Mouse (Mus musculus) ES-Bruce4 (cell line): ENCODE results near the gene Ift27.

Experiments
- CTCF ChIP-seq: IDR thresholded peaks from one replicate; pipeline ENCODE4 v1.8.1; 2011; ENCODE audit warnings: low read depth, low read length
- POLR2A ChIP-seq: IDR thresholded peaks from one replicate; pipeline ENCODE4 v1.8.1; 2011; ENCODE audit warnings: low read length; ENCODE audit not compliant: insufficient read depth

- no peak for TF ChIP-seq CTCF
- no peak for TF ChIP-seq POLR2A
Observed at GRCm38 (mm10) chr15:78117731-78118130, 56.2 kb downstream of the Ift27 start.
